Mouse (Mus musculus) lung, embryonic 16.5 days (tissue): ENCODE measurements around the gene C1qtnf9. TPM values are rescaled to one million over a fixed set of nuclear protein-coding genes. Genes with fewer than 3 reads are reported as not detected.

ENCODE experiments used
- ATAC-seq: fragments of 200-750 bp; cut with Nextera tagmentation; 2 replicates; pipeline ENCODE4 v1.8.0; 2017; ENCODE audit warnings: low read depth, mild to moderate bottlenecking, moderate library complexity
- H3K27ac ChIP-seq: fragments of 300-500 bp; sonication (generic); 2 replicates; pipeline ENCODE4 v1.5.1; 2014; ENCODE audit warnings: mild to moderate bottlenecking, control low read depth, low read length
- H3K27me3 ChIP-seq: fragments of 300-500 bp; sonication (generic); 2 replicates; pipeline ENCODE4 v1.6.1; 2014; ENCODE audit warnings: low read depth, low read length, mixed read lengths; ENCODE audit not compliant: control insufficient read depth, insufficient read depth
- H3K36me3 ChIP-seq: fragments of 300-500 bp; sonication (generic); 2 replicates; pipeline ENCODE4 v1.6.1; 2014; ENCODE audit warnings: low read length; ENCODE audit not compliant: control insufficient read depth, insufficient read depth
- H3K4me1 ChIP-seq: fragments of 300-500 bp; sonication (generic); replicated peaks from 2 replicates; pipeline ENCODE4 v1.6.1; 2014; ENCODE audit warnings: low read length, mixed read lengths; ENCODE audit not compliant: control insufficient read depth, insufficient read depth
- H3K4me2 ChIP-seq: fragments of 300-500 bp; sonication (generic); 2 replicates; pipeline ENCODE4 v1.6.1; 2014; ENCODE audit warnings: low read depth, low read length, control low read depth
- H3K4me3 ChIP-seq: fragments of 300-500 bp; sonication (generic); 2 replicates; pipeline ENCODE4 v1.5.1; 2014; ENCODE audit warnings: mild to moderate bottlenecking, low read length, control low read depth
- H3K9ac ChIP-seq: fragments of 300-500 bp; sonication (generic); 2 replicates; pipeline ENCODE4 v1.6.1; 2014; ENCODE audit warnings: low read length, control low read depth
- H3K9me3 ChIP-seq: fragments of 300-500 bp; sonication (generic); 2 replicates; pipeline ENCODE4 v1.6.1; 2016; ENCODE audit warnings: low read length; ENCODE audit not compliant: control insufficient read depth
- WGBS: fragments of 180-500 bp; shearing (Covaris S2); extraction: QIAGEN DNeasy Blood & Tissue Kit; methylation state at CpG from one replicate; pipeline ENCODE4 v1.1.7; 2014; 5-methylcytosine and 5-hydroxymethylcytosine counted together
- polyA plus RNA-seq: library from polyadenylated mRNA; unstranded; fragments of >200 nt; fragmentation: Nextera tagmentation; extraction: Ambion mirVana; gene quantifications from 2 replicates; pipeline ENCODE4 v1.2.1, GENCODE M21; 2015

C1qtnf9 gene
- polyA plus RNA-seq: 1.1 and 1.4 TPM in 2 replicates

- Histone ChIP-seq H3K36me3 (no peaks in the 10 kb centered on the region), H3K4me1 (peaks cover 3% of the 10 kb centered on the region), H3K27ac (peak within 1 kb of the TSS; percentile 10; the same call in 1 of the 2 replicates), H3K27me3 (no peaks in the 10 kb centered on the region), H3K4me2 (no peak within 1 kb of the TSS), H3K4me3 (no peak within 1 kb of the TSS), H3K9ac (no peak within 1 kb of the TSS), H3K9me3 (no peaks in the 10 kb centered on the region)
- 44% methylated on average over 4 of the region's 4 CpGs for WGBS
- peak; percentile 22; the same call in 1 of the 2 replicates for ATAC-seq
Measured at GRCm38 (mm10) chr14:60767884-60768283, at the start of gene C1qtnf9. C1qtnf9 (plus strand) TSS chr14:60768134.

GRCm38 (mm10) chr14:60721304-60721703, 46.6 kb upstream of the C1qtnf9 start:
- ATAC-seq: 0 out of 2 replicates have a peak, but pooled peaks have one; percentile 4
- no peaks in the 10 kb centered on the region; the same call in 1 of the 2 replicates for H3K4me1 ChIP-seq
- no peak overlapping the region for H3K9ac ChIP-seq
- no peak overlapping the region for H3K4me2 ChIP-seq
- no peaks in the 10 kb centered on the region for H3K27me3 ChIP-seq
- H3K36me3 ChIP-seq: no peaks in the 10 kb centered on the region
- H3K4me3 ChIP-seq: no peak overlapping the region
- no peaks in the 10 kb centered on the region for H3K9me3 ChIP-seq
- H3K27ac ChIP-seq: no peak overlapping the region
- 40% methylated on average over 7 of the region's 8 CpGs for WGBS

- no peak for ATAC-seq
- Histone ChIP-seq H3K9me3 (no peaks in the 10 kb centered on the region), H3K27me3 (no peaks in the 10 kb centered on the region), H3K4me3 (no peak overlapping the region), H3K4me1 (no peaks in the 10 kb centered on the region; the same call in 1 of the 2 replicates), H3K4me2 (no peak overlapping the region), H3K36me3 (no peaks in the 10 kb centered on the region), H3K9ac (no peak overlapping the region), H3K27ac (no peak overlapping the region)
- WGBS: 62% methylated on average over 3 of the region's 3 CpGs
Measured at GRCm38 (mm10) chr14:60721938-60722337, 46.0 kb upstream of the C1qtnf9 start.

GRCm38 (mm10) chr14:60726091-60726490, 41.8 kb upstream of the C1qtnf9 start:
- Histone ChIP-seq H3K4me2 (no peak overlapping the region), H3K27ac (no peak overlapping the region), H3K4me3 (no peak overlapping the region), H3K4me1 (no peaks in the 10 kb centered on the region; the same call in 1 of the 2 replicates), H3K9me3 (no peaks in the 10 kb centered on the region), H3K9ac (no peak overlapping the region), H3K27me3 (no peaks in the 10 kb centered on the region), H3K36me3 (no peaks in the 10 kb centered on the region; the same call in 1 of the 2 replicates)
- WGBS: 58% methylated on average over 6 of the region's 6 CpGs
- ATAC-seq: 0 out of 2 replicates have a peak, but pooled peaks have one; percentile 28

GRCm38 (mm10) chr14:60727130-60727529, 40.8 kb upstream of the C1qtnf9 start:
- WGBS: 54% methylated on average over 4 of the region's 4 CpGs
- peak; percentile 26; the same call in 1 of the 2 replicates for ATAC-seq
- no peak overlapping the region for H3K27ac ChIP-seq

GRCm38 (mm10) chr14:60732081-60732480, 35.9 kb upstream of the C1qtnf9 start:
- no peak for ATAC-seq
- Histone ChIP-seq H3K27ac (no peak overlapping the region), H3K36me3 (no peaks in the 10 kb centered on the region; the same call in 1 of the 2 replicates), H3K9me3 (no peaks in the 10 kb centered on the region), H3K4me2 (no peak overlapping the region), H3K4me3 (no peak overlapping the region), H3K9ac (no peak overlapping the region), H3K27me3 (no peaks in the 10 kb centered on the region), H3K4me1 (peaks cover 32% of the 10 kb centered on the region)
- 29% methylated on average over 6 of the region's 6 CpGs for WGBS

More at GRCm38 (mm10) chr14:60727130-60727529, 40.8 kb upstream of the C1qtnf9 start:
- no peaks in the 10 kb centered on the region for H3K9me3 ChIP-seq
- no peaks in the 10 kb centered on the region; the same call in 1 of the 2 replicates for H3K4me1 ChIP-seq
- no peaks in the 10 kb centered on the region; the same call in 1 of the 2 replicates for H3K36me3 ChIP-seq
- H3K4me3 ChIP-seq: no peak overlapping the region
- H3K9ac ChIP-seq: no peak overlapping the region
- H3K4me2 ChIP-seq: no peak overlapping the region
- no peaks in the 10 kb centered on the region for H3K27me3 ChIP-seq

GRCm38 (mm10) chr14:60732787-60733186, 35.1 kb upstream of the C1qtnf9 start:
- H3K9ac ChIP-seq: peak overlapping the region; percentile 50
- ATAC-seq: peak; percentile 31; the same call in 1 of the 2 replicates
- H3K9me3 ChIP-seq: no peaks in the 10 kb centered on the region
- peak overlapping the region; percentile 29 for H3K4me3 ChIP-seq
- H3K36me3 ChIP-seq: no peaks in the 10 kb centered on the region; the same call in 1 of the 2 replicates
- H3K27ac ChIP-seq: peak overlapping the region; percentile 62; the same call in 1 of the 2 replicates
- peak overlapping the region; percentile 46 for H3K4me2 ChIP-seq
- H3K4me1 ChIP-seq: peaks cover 35% of the 10 kb centered on the region
- 6% methylated on average over 16 of the region's 16 CpGs for WGBS
- no peaks in the 10 kb centered on the region for H3K27me3 ChIP-seq

- H3K4me2 ChIP-seq: peak overlapping the region; percentile 46
- no peak overlapping the region; the same call in 1 of the 2 replicates for H3K4me3 ChIP-seq
- H3K4me1 ChIP-seq: peaks cover 42% of the 10 kb centered on the region
- 38% methylated on average over 4 of the region's 4 CpGs for WGBS
- no peaks in the 10 kb centered on the region; the same call in 1 of the 2 replicates for H3K36me3 ChIP-seq
- H3K9ac ChIP-seq: peak overlapping the region; percentile 35; the same call in 1 of the 2 replicates
- ATAC-seq: peak; percentile 30; the same call in 1 of the 2 replicates
- H3K9me3 ChIP-seq: no peaks in the 10 kb centered on the region
- H3K27me3 ChIP-seq: no peaks in the 10 kb centered on the region
- peak overlapping the region; percentile 62 for H3K27ac ChIP-seq
Measured at GRCm38 (mm10) chr14:60733706-60734105, 34.2 kb upstream of the C1qtnf9 start.

- Histone ChIP-seq H3K27ac (no peak overlapping the region; the same call in 1 of the 2 replicates), H3K4me3 (no peak overlapping the region), H3K9ac (no peak overlapping the region), H3K4me1 (peaks cover 51% of the 10 kb centered on the region), H3K27me3 (no peaks in the 10 kb centered on the region), H3K4me2 (no peak overlapping the region), H3K9me3 (no peaks in the 10 kb centered on the region), H3K36me3 (no peaks in the 10 kb centered on the region; the same call in 1 of the 2 replicates)
- no peak for ATAC-seq
- 52% methylated on average over 5 of the region's 5 CpGs for WGBS
Measured at GRCm38 (mm10) chr14:60735206-60735605, 32.7 kb upstream of the C1qtnf9 start.
